Mouse (Mus musculus) heart, embryonic 12.5 days (tissue): ENCODE measurements around the gene Sorbs1. TPM values are rescaled to one million over a fixed set of nuclear protein-coding genes. Genes with fewer than 3 reads are reported as not detected.
A peak's percentile ranks its signal among the peaks of the same experiment; 100 is the strongest.

ENCODE experiments used
- ATAC-seq: fragments of 200-750 bp; cut with Nextera tagmentation; 2 replicates; pipeline ENCODE4 v1.8.0; 2017; ENCODE audit warnings: moderate TSS enrichment, moderate library complexity; ENCODE audit not compliant: insufficient number of reproducible peaks, low FRiP score
- H3K27ac ChIP-seq: fragments of 300-500 bp; sonication (generic); 2 replicates; pipeline ENCODE4 v1.5.1; 2016; ENCODE audit warnings: mild to moderate bottlenecking, moderate library complexity; ENCODE audit not compliant: poor library complexity, severe bottlenecking
- H3K27me3 ChIP-seq: fragments of 300-500 bp; sonication (generic); replicated peaks from 2 replicates; pipeline ENCODE4 v1.6.1; 2016; ENCODE audit warnings: mild to moderate bottlenecking, moderate library complexity
- H3K36me3 ChIP-seq: fragments of 300-500 bp; sonication (generic); 2 replicates; pipeline ENCODE4 v1.6.1; 2016; ENCODE audit warnings: mild to moderate bottlenecking, moderate library complexity
- H3K4me1 ChIP-seq: fragments of 300-500 bp; sonication (generic); replicated peaks from 2 replicates; pipeline ENCODE4 v1.6.1; 2016; ENCODE audit warnings: mild to moderate bottlenecking
- H3K4me2 ChIP-seq: fragments of 300-500 bp; sonication (generic); 2 replicates; pipeline ENCODE4 v1.6.1; 2016; ENCODE audit warnings: mild to moderate bottlenecking, moderate library complexity
- H3K4me3 ChIP-seq: fragments of 300-500 bp; sonication (generic); 2 replicates; pipeline ENCODE4 v1.5.1; 2016; ENCODE audit warnings: mild to moderate bottlenecking
- H3K9ac ChIP-seq: fragments of 300-500 bp; sonication (generic); 2 replicates; pipeline ENCODE4 v1.6.1; 2016; ENCODE audit warnings: mild to moderate bottlenecking, moderate library complexity
- H3K9me3 ChIP-seq: fragments of 300-500 bp; sonication (generic); replicated peaks from 2 replicates; pipeline ENCODE4 v1.6.1; 2016; ENCODE audit warnings: mild to moderate bottlenecking, moderate library complexity
- WGBS: fragments of 180-500 bp; shearing (Covaris S2); methylation state at CpG from one replicate; pipeline ENCODE4 v1.1.7; 2016; 5-methylcytosine and 5-hydroxymethylcytosine counted together
- polyA plus RNA-seq: library from polyadenylated mRNA; unstranded; fragments of >200 nt; fragmentation: Nextera tagmentation; extraction: Ambion mirVana; gene quantifications from 2 replicates; pipeline ENCODE4 v1.2.1, GENCODE M21; 2016

Gene Sorbs1
- polyA plus RNA-seq, 1 experiment from 2014 or later = 86.6 TPM

- Histone ChIP-seq H3K36me3 (peaks cover 4% of the 10 kb centered on the region; the same call in 1 of the 2 replicates), H3K9me3 (no peaks in the 10 kb centered on the region), H3K4me2 (peak overlapping the region; percentile 89), H3K4me3 (peak overlapping the region; percentile 96), H3K4me1 (peaks cover 32% of the 10 kb centered on the region), H3K27me3 (no peaks in the 10 kb centered on the region), H3K27ac (peak overlapping the region; percentile 96), H3K9ac (peak overlapping the region; percentile 96)
- peak; percentile 66 for ATAC-seq
- under 1% methylated on average over 33 of the region's 34 CpGs for WGBS
Measured at GRCm38 (mm10) chr19:40512500-40513421, 818 bp downstream of the Sorbs1 start.

GRCm38 (mm10) chr19:40511679-40512309, 1.8 kb downstream of the Sorbs1 start:
- ATAC-seq = 0 out of 2 replicates have a peak, but pooled peaks have one; percentile 13
- peaks cover 8% of the 10 kb centered on the region; the same call in 1 of the 2 replicates for H3K36me3 ChIP-seq
- peak overlapping the region; percentile 89 for H3K4me2 ChIP-seq
- 6% methylated on average over 5 of the region's 5 CpGs for WGBS
- H3K9ac ChIP-seq = peak overlapping the region; percentile 96; the same call in 1 of the 2 replicates
- H3K27me3 ChIP-seq = no peaks in the 10 kb centered on the region
- H3K27ac ChIP-seq = peak overlapping the region; percentile 96
- H3K9me3 ChIP-seq = no peaks in the 10 kb centered on the region
- peak overlapping the region; percentile 96 for H3K4me3 ChIP-seq
- peaks cover 32% of the 10 kb centered on the region for H3K4me1 ChIP-seq

GRCm38 (mm10) chr19:40511100-40511439, 2.5 kb downstream of the Sorbs1 start:
- no peak for ATAC-seq
- Histone ChIP-seq H3K27me3 (no peaks in the 10 kb centered on the region), H3K4me1 (peaks cover 36% of the 10 kb centered on the region), H3K27ac (no peak overlapping the region), H3K4me3 (no peak overlapping the region), H3K4me2 (peak overlapping the region; percentile 89), H3K9me3 (no peaks in the 10 kb centered on the region), H3K9ac (peak overlapping the region; percentile 36; the same call in 1 of the 2 replicates), H3K36me3 (peaks cover 8% of the 10 kb centered on the region; the same call in 1 of the 2 replicates)
- 71% methylated on average over 8 of the region's 8 CpGs for WGBS

GRCm38 (mm10) chr19:40510387-40511099, 3.0 kb downstream of the Sorbs1 start:
- 71% methylated on average over 13 of the region's 13 CpGs for WGBS
- H3K9me3 ChIP-seq = no peaks in the 10 kb centered on the region
- no peaks in the 10 kb centered on the region for H3K27me3 ChIP-seq
- peak overlapping the region; percentile 89 for H3K4me2 ChIP-seq
- H3K4me1 ChIP-seq = peaks cover 40% of the 10 kb centered on the region
- H3K36me3 ChIP-seq = peaks cover 8% of the 10 kb centered on the region; the same call in 1 of the 2 replicates
- H3K4me3 ChIP-seq = no peak overlapping the region
- H3K27ac ChIP-seq = no peak overlapping the region
- ATAC-seq = no peak
- H3K9ac ChIP-seq = no peak overlapping the region

- Histone ChIP-seq H3K4me1 (peaks cover 50% of the 10 kb centered on the region), H3K4me3 (no peak overlapping the region), H3K36me3 (peaks cover 8% of the 10 kb centered on the region; the same call in 1 of the 2 replicates), H3K27me3 (no peaks in the 10 kb centered on the region), H3K9me3 (no peaks in the 10 kb centered on the region), H3K4me2 (no peak overlapping the region), H3K9ac (no peak overlapping the region), H3K27ac (no peak overlapping the region)
- ATAC-seq = no peak
- 82% methylated on average over 2 of the region's 2 CpGs for WGBS
Measured at GRCm38 (mm10) chr19:40509274-40509673, 4.3 kb downstream of the Sorbs1 start.

- Histone ChIP-seq H3K9me3 (no peaks in the 10 kb centered on the region), H3K27me3 (no peaks in the 10 kb centered on the region), H3K4me3 (no peak overlapping the region), H3K4me1 (peaks cover 50% of the 10 kb centered on the region), H3K36me3 (peaks cover 8% of the 10 kb centered on the region; the same call in 1 of the 2 replicates), H3K4me2 (no peak overlapping the region), H3K27ac (no peak overlapping the region), H3K9ac (no peak overlapping the region)
- WGBS = 42% methylated on average over 2 of the region's 2 CpGs
- ATAC-seq = no peak
Measured at GRCm38 (mm10) chr19:40508851-40509250, 4.7 kb downstream of the Sorbs1 start.

GRCm38 (mm10) chr19:40506965-40507364, 6.6 kb downstream of the Sorbs1 start:
- no peak overlapping the region for H3K27ac ChIP-seq
- ATAC-seq = no peak
- no peak overlapping the region for H3K9ac ChIP-seq
- peaks cover 54% of the 10 kb centered on the region for H3K4me1 ChIP-seq
- peaks cover 8% of the 10 kb centered on the region; the same call in 1 of the 2 replicates for H3K36me3 ChIP-seq
- no peak overlapping the region for H3K4me2 ChIP-seq
- no peaks in the 10 kb centered on the region for H3K9me3 ChIP-seq
- no peaks in the 10 kb centered on the region for H3K27me3 ChIP-seq
- 88% methylated on average over 3 of the region's 3 CpGs for WGBS
- H3K4me3 ChIP-seq = no peak overlapping the region

GRCm38 (mm10) chr19:40504336-40504735, 9.2 kb downstream of the Sorbs1 start:
- H3K9ac ChIP-seq = no peak overlapping the region
- peaks cover 8% of the 10 kb centered on the region; the same call in 1 of the 2 replicates for H3K36me3 ChIP-seq
- H3K4me1 ChIP-seq = peaks cover 57% of the 10 kb centered on the region
- peak overlapping the region; percentile 42; the same call in 1 of the 2 replicates for H3K27ac ChIP-seq
- H3K4me3 ChIP-seq = no peak overlapping the region
- 61% methylated on average over 7 of the region's 7 CpGs for WGBS
- peak overlapping the region; percentile 11; the same call in 1 of the 2 replicates for H3K4me2 ChIP-seq
- H3K9me3 ChIP-seq = no peaks in the 10 kb centered on the region
- H3K27me3 ChIP-seq = no peaks in the 10 kb centered on the region
- no peak for ATAC-seq

- whole genome bisulfite sequencing = 68% methylated on average over 11 of the region's 11 CpGs
- peak overlapping the region; percentile 70 for H3K27ac ChIP-seq
- no peak for ATAC-seq
- H3K9ac ChIP-seq = no peak overlapping the region
- peaks cover 65% of the 10 kb centered on the region for H3K4me1 ChIP-seq
- no peak overlapping the region for H3K4me3 ChIP-seq
- no peak overlapping the region for H3K4me2 ChIP-seq
- H3K9me3 ChIP-seq = no peaks in the 10 kb centered on the region
- no peaks in the 10 kb centered on the region; the same call in 1 of the 2 replicates for H3K36me3 ChIP-seq
- no peaks in the 10 kb centered on the region for H3K27me3 ChIP-seq
Measured at GRCm38 (mm10) chr19:40499940-40500737, 13.4 kb downstream of the Sorbs1 start.

- 37% methylated on average over 8 of the region's 8 CpGs for WGBS
- peak; percentile 47; the same call in 1 of the 2 replicates for ATAC-seq
- Histone ChIP-seq H3K9ac (no peak overlapping the region), H3K4me2 (no peak overlapping the region), H3K9me3 (no peaks in the 10 kb centered on the region), H3K4me1 (peaks cover 64% of the 10 kb centered on the region), H3K36me3 (no peaks in the 10 kb centered on the region; the same call in 1 of the 2 replicates), H3K27ac (peak overlapping the region; percentile 70), H3K4me3 (no peak overlapping the region), H3K27me3 (no peaks in the 10 kb centered on the region)
Measured at GRCm38 (mm10) chr19:40499141-40499540, 14.4 kb downstream of the Sorbs1 start.
